Mouse (Mus musculus): ENCODE results near the gene Rpap1. TPM values are rescaled to one million over a fixed set of nuclear protein-coding genes. Genes with fewer than 3 reads are reported as not detected.

Gene Rpap1
- polyA plus RNA-seq, 1 experiment from 2014 or later, result 20.5 TPM

DNA sequence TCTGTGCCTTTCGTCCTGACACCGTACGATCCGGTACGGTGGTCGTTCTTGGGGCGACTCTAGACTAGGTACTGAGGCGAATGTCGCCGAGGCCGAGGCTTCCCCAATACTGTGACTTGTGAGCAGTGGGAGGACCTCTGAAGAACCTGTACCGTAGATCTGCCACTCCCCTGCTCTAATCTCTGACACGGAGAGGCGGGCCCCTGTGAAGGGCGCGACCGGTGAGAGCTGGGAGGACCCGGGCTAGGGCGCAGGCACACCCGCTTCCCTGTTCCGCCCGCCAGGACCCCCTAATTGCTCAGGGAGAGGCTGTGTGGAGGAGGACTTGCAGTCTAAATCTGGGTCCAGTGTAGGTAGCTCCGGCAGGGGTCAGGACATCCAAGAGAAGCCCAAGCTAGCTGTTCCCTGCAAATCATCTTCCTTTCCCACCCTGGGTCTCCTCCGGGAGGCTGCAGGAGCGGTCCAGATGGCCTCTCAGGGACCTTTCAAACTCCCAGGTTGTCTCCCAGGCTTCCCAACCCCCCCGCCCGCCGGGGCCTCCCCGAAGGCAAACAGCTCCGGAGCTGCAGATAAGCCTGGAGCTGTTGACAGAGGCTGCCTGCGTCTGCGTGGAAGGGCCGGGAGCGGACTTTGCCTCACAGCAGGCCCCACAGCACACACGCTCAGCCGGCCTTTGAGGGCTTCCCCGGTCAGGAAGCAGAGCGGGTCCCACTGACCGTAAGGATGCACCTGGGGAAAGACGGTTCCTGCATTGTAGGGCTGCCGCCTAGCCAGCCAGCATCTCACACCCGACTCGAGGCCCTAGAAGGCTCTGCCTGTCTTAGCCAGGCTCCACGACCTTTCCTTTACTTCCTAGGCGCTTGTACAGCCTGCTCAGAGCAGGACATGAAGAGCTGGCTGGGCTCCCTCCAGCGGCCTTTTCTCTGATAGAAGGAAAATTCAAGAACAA is 42.9 kb downstream of the Rpap1 start:
- no peaks in the 10 kb centered on the region for H3K9me3 ChIP-seq (ENCODE audit: control insufficient read depth, low read length)
- no peak overlapping the region; the same call in 1 of the 2 replicates for H3K9ac ChIP-seq (replicated peaks; ENCODE audit: low read depth, low read length)
- H3K27me3 ChIP-seq (replicated peaks; ENCODE audit: control insufficient read depth, insufficient read depth, low read length), result peaks cover 33% of the 10 kb centered on the region
- H3K36me3 ChIP-seq (ENCODE audit: control insufficient read depth, insufficient read depth), result no peaks in the 10 kb centered on the region
- peak overlapping the region; percentile 9; the same call in 1 of the 2 replicates for H3K4me2 ChIP-seq (ENCODE audit: low read length)
- H3K4me1 ChIP-seq (replicated peaks; ENCODE audit: control insufficient read depth, insufficient read depth, low read length), result peaks cover 27% of the 10 kb centered on the region
- no peak for ATAC-seq
- H3K4me3 ChIP-seq (replicated peaks; ENCODE audit: low read length), result peak overlapping the region; percentile 5; the same call in 1 of the 2 replicates
- WGBS, result 6% methylated on average over 46 of the region's 46 CpGs
- no peak overlapping the region for H3K27ac ChIP-seq (ENCODE audit: low read length)

GRCm38 (mm10) chr2:119743808-119744162 is 43.6 kb downstream of the Rpap1 start:
- ATAC-seq, result no peak
- WGBS, result 7% methylated on average over 22 of the region's 22 CpGs
- Histone ChIP-seq H3K9me3 (ENCODE audit: control insufficient read depth, low read length) (no peaks in the 10 kb centered on the region), H3K27me3 (replicated peaks; ENCODE audit: control insufficient read depth, insufficient read depth, low read length) (peaks cover 33% of the 10 kb centered on the region), H3K36me3 (ENCODE audit: control insufficient read depth, insufficient read depth) (no peaks in the 10 kb centered on the region), H3K27ac (ENCODE audit: low read length) (no peak overlapping the region), H3K9ac (replicated peaks; ENCODE audit: low read depth, low read length) (no peak overlapping the region), H3K4me2 (ENCODE audit: low read length) (no peak overlapping the region), H3K4me1 (replicated peaks; ENCODE audit: control insufficient read depth, insufficient read depth, low read length) (peaks cover 27% of the 10 kb centered on the region), H3K4me3 (replicated peaks; ENCODE audit: low read length) (peak overlapping the region; percentile 3)

- H3K9ac ChIP-seq (replicated peaks; ENCODE audit: low read depth, low read length), result peak overlapping the region; percentile 64
- 6% methylated on average over 31 of the region's 31 CpGs for WGBS
These were observed 44.0 kb downstream of the Rpap1 start for GRCm38 (mm10) chr2:119743176-119743807.

GRCm38 (mm10) chr2:119742461-119743175 is 44.7 kb downstream of the Rpap1 start:
- H3K4me3 ChIP-seq (replicated peaks; ENCODE audit: low read length), result peak overlapping the region; percentile 59
- H3K36me3 ChIP-seq (ENCODE audit: control insufficient read depth, insufficient read depth), result no peaks in the 10 kb centered on the region
- under 1% methylated on average over 69 of the region's 70 CpGs for WGBS
- ATAC-seq, result peak; percentile 36
- H3K4me1 ChIP-seq (replicated peaks; ENCODE audit: control insufficient read depth, insufficient read depth, low read length), result peaks cover 27% of the 10 kb centered on the region
- peak overlapping the region; percentile 96 for H3K4me2 ChIP-seq (ENCODE audit: low read length)
- no peaks in the 10 kb centered on the region for H3K9me3 ChIP-seq (ENCODE audit: control insufficient read depth, low read length)
- peaks cover 33% of the 10 kb centered on the region for H3K27me3 ChIP-seq (replicated peaks; ENCODE audit: control insufficient read depth, insufficient read depth, low read length)
- H3K27ac ChIP-seq (ENCODE audit: low read length), result no peak overlapping the region
- H3K9ac ChIP-seq (replicated peaks; ENCODE audit: low read depth, low read length), result peak overlapping the region; percentile 64

More at GRCm38 (mm10) chr2:119743176-119743807, 44.0 kb downstream of the Rpap1 start:
- H3K4me2 ChIP-seq (ENCODE audit: low read length), result peak overlapping the region; percentile 96
- H3K4me1 ChIP-seq (replicated peaks; ENCODE audit: control insufficient read depth, insufficient read depth, low read length), result peaks cover 27% of the 10 kb centered on the region
- H3K4me3 ChIP-seq (replicated peaks; ENCODE audit: low read length), result peak overlapping the region; percentile 59
- H3K36me3 ChIP-seq (ENCODE audit: control insufficient read depth, insufficient read depth), result no peaks in the 10 kb centered on the region
- no peak; the same call in 1 of the 2 replicates for ATAC-seq
- H3K27me3 ChIP-seq (replicated peaks; ENCODE audit: control insufficient read depth, insufficient read depth, low read length), result peaks cover 33% of the 10 kb centered on the region
- no peak overlapping the region for H3K27ac ChIP-seq (ENCODE audit: low read length)
- no peaks in the 10 kb centered on the region for H3K9me3 ChIP-seq (ENCODE audit: control insufficient read depth, low read length)

- Histone ChIP-seq H3K9ac (replicated peaks; ENCODE audit: low read depth, low read length) (peak within 1 kb of the TSS; percentile 64), H3K27me3 (replicated peaks; ENCODE audit: control insufficient read depth, insufficient read depth, low read length) (peaks cover 33% of the 10 kb centered on the region), H3K27ac (ENCODE audit: low read length) (no peak within 1 kb of the TSS), H3K4me1 (replicated peaks; ENCODE audit: control insufficient read depth, insufficient read depth, low read length) (peaks cover 27% of the 10 kb centered on the region), H3K9me3 (ENCODE audit: control insufficient read depth, low read length) (no peaks in the 10 kb centered on the region), H3K4me3 (replicated peaks; ENCODE audit: low read length) (peak within 1 kb of the TSS; percentile 59), H3K36me3 (ENCODE audit: control insufficient read depth, insufficient read depth) (no peaks in the 10 kb centered on the region), H3K4me2 (ENCODE audit: low read length) (peak within 1 kb of the TSS; percentile 96)
- WGBS, result under 1% methylated on average over 52 of the region's 53 CpGs
- ATAC-seq, result peak; percentile 82
These were observed 45.5 kb downstream of the Rpap1 start, which contains the start of gene Itpka for GRCm38 (mm10) chr2:119741581-119742411. Itpka (plus strand) TSS chr2:119742337.

DNA sequence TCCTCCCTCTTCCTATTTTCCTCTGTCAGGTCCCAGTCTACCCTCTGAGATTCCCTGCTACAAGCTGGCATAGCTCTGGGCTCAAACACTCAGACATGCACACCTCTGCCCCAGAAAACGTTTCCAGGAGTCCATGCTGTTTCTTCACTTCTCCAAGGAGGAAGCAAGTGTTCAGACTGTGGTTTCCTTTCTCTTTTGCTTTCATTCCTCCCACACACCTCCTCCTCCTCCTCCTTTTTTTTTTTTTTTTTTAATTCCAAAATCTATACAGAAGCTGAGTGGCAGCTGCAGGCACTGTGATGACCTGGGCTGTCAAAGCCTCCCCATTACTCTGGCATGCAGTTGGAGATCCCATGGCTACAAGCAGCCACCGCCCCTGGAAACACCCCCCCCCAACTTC is 46.8 kb downstream of the Rpap1 start:
- peaks cover 29% of the 10 kb centered on the region for H3K27me3 ChIP-seq (replicated peaks; ENCODE audit: control insufficient read depth, insufficient read depth, low read length)
- no peak overlapping the region for H3K4me2 ChIP-seq (ENCODE audit: low read length)
- no peak for ATAC-seq
- no peak overlapping the region for H3K9ac ChIP-seq (replicated peaks; ENCODE audit: low read depth, low read length)
- H3K4me1 ChIP-seq (replicated peaks; ENCODE audit: control insufficient read depth, insufficient read depth, low read length), result peaks cover 27% of the 10 kb centered on the region
- WGBS, result 31% methylated on average over 2 of the region's 2 CpGs
- H3K27ac ChIP-seq (ENCODE audit: low read length), result no peak overlapping the region
- H3K36me3 ChIP-seq (ENCODE audit: control insufficient read depth, insufficient read depth), result no peaks in the 10 kb centered on the region; the same call in 1 of the 2 replicates
- H3K4me3 ChIP-seq (replicated peaks; ENCODE audit: low read length), result no peak overlapping the region
- H3K9me3 ChIP-seq (ENCODE audit: control insufficient read depth, low read length), result no peaks in the 10 kb centered on the region

- peaks cover 3% of the 10 kb centered on the region; the same call in 1 of the 2 replicates for H3K27me3 ChIP-seq (replicated peaks; ENCODE audit: control insufficient read depth, insufficient read depth, low read length)
- no peak overlapping the region for H3K27ac ChIP-seq (ENCODE audit: low read length)
- peaks cover 8% of the 10 kb centered on the region for H3K4me1 ChIP-seq (replicated peaks; ENCODE audit: control insufficient read depth, insufficient read depth, low read length)
- H3K36me3 ChIP-seq (ENCODE audit: control insufficient read depth, insufficient read depth), result peaks cover 9% of the 10 kb centered on the region
- no peak overlapping the region for H3K4me3 ChIP-seq (replicated peaks; ENCODE audit: low read length)
- no peak for ATAC-seq
- no peak overlapping the region for H3K4me2 ChIP-seq (ENCODE audit: low read length)
- 29% methylated on average over 12 of the region's 12 CpGs for WGBS
- H3K9ac ChIP-seq (replicated peaks; ENCODE audit: low read depth, low read length), result no peak overlapping the region
- no peaks in the 10 kb centered on the region for H3K9me3 ChIP-seq (ENCODE audit: control insufficient read depth, low read length)
These were observed 50.2 kb downstream of the Rpap1 start for GRCm38 (mm10) chr2:119737124-119737523.

GRCm38 (mm10) chr2:119730735-119731134 is 56.6 kb downstream of the Rpap1 start:
- no peaks in the 10 kb centered on the region for H3K27me3 ChIP-seq (replicated peaks; ENCODE audit: control insufficient read depth, insufficient read depth, low read length)
- WGBS, result 90% methylated on average over 4 of the region's 4 CpGs

More at GRCm38 (mm10) chr2:119730735-119731134, 56.6 kb downstream of the Rpap1 start:
- H3K36me3 ChIP-seq (ENCODE audit: control insufficient read depth, insufficient read depth), result peaks cover 57% of the 10 kb centered on the region
- no peak overlapping the region for H3K9ac ChIP-seq (replicated peaks; ENCODE audit: low read depth, low read length)
- H3K4me3 ChIP-seq (replicated peaks; ENCODE audit: low read length), result no peak overlapping the region
- ATAC-seq, result no peak
- H3K4me2 ChIP-seq (ENCODE audit: low read length), result no peak overlapping the region
- H3K9me3 ChIP-seq (ENCODE audit: control insufficient read depth, low read length), result no peaks in the 10 kb centered on the region
- H3K4me1 ChIP-seq (replicated peaks; ENCODE audit: control insufficient read depth, insufficient read depth, low read length), result no peaks in the 10 kb centered on the region
- H3K27ac ChIP-seq (ENCODE audit: low read length), result no peak overlapping the region

Measured in forebrain, embryonic 16.5 days (tissue).